Mouse (Mus musculus): ENCODE data around the gene Mbnl1.
"Not testable (repeated sequence)": the region's sequence is repeated elsewhere in the genome, so short reads cannot be mapped to it uniquely, and the experiment has no call there.

Mbnl1 gene

GRCm38 (mm10) chr3:60494774-60495535 lies 22.3 kb downstream of the Mbnl1 start:
- not testable (repeated sequence) for DNase-seq

GRCm38 (mm10) chr3:60496197-60496596 lies 23.6 kb downstream of the Mbnl1 start:
- DNase-seq = no peak

- DNase-seq = no peak
These were observed 25.5 kb downstream of the Mbnl1 start for GRCm38 (mm10) chr3:60498151-60498550.

- no peak for DNase-seq
These were observed 26.0 kb downstream of the Mbnl1 start for GRCm38 (mm10) chr3:60498646-60499045.

GRCm38 (mm10) chr3:60499157-60499578 lies 26.5 kb downstream of the Mbnl1 start:
- no peak for DNase-seq

- no peak for DNase-seq
These were observed 27.3 kb downstream of the Mbnl1 start for GRCm38 (mm10) chr3:60499718-60500450.

- DNase-seq = peak; percentile 83
These were observed 28.2 kb downstream of the Mbnl1 start for GRCm38 (mm10) chr3:60500571-60501527.

- DNase-seq = peak; percentile 65
These were observed 29.0 kb downstream of the Mbnl1 start for GRCm38 (mm10) chr3:60501561-60502151.

- no peak for DNase-seq
These were observed 29.7 kb downstream of the Mbnl1 start for GRCm38 (mm10) chr3:60502155-60502987.

- no peak for DNase-seq
These were observed 30.6 kb downstream of the Mbnl1 start for GRCm38 (mm10) chr3:60503196-60503595.

- DNase-seq = no peak
These were observed 32.3 kb downstream of the Mbnl1 start for GRCm38 (mm10) chr3:60504775-60505430.

- DNase-seq = no peak
These were observed 34.2 kb downstream of the Mbnl1 start for GRCm38 (mm10) chr3:60506821-60507220.

- no peak for DNase-seq
These were observed 34.9 kb downstream of the Mbnl1 start for GRCm38 (mm10) chr3:60507496-60507895.

- DNase-seq = no peak
These were observed 35.3 kb downstream of the Mbnl1 start for GRCm38 (mm10) chr3:60507979-60508378.

GRCm38 (mm10) chr3:60511197-60511596 lies 38.6 kb downstream of the Mbnl1 start:
- DNase-seq = no peak

- no peak for DNase-seq
These were observed 40.7 kb downstream of the Mbnl1 start for GRCm38 (mm10) chr3:60513337-60513736.

- no peak for DNase-seq
These were observed 41.1 kb downstream of the Mbnl1 start for GRCm38 (mm10) chr3:60513746-60514145.

- no peak for DNase-seq
These were observed 42.8 kb downstream of the Mbnl1 start for GRCm38 (mm10) chr3:60515430-60515829.

GRCm38 (mm10) chr3:60516054-60516674 lies 43.5 kb downstream of the Mbnl1 start:
- DNase-seq = peak; percentile 73

- DNase-seq = no peak
These were observed 44.7 kb downstream of the Mbnl1 start for GRCm38 (mm10) chr3:60517234-60517787.

All from lung, postnatal 14 days (tissue).